Mouse (Mus musculus): ENCODE data around the gene Agap2. TPM values are rescaled to one million over a fixed set of nuclear protein-coding genes. Genes with fewer than 3 reads are reported as not detected.

The Agap2 gene
- polyA plus RNA-seq, 1 experiment from 2014 or later = 0.04 TPM

DNA sequence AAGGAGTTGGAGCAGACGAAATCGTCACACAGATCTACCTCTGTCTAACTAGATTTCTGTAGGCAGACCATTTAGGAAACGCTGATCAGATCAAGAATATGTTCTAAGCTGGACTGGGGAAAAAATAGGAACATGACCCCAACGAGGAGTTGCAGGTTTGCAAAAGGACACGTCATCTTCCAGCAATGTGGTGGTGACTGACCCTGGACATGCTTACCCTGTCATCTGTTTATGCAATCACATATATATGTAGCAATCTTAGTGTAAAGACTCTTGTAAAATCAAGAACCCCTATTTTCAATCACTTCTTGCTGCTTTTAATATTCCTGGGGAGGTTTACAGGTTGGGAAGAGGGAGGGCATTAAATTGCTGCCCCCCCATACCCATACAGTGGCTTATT lies 12.6 kb upstream of the Agap2 start:
- H3K4me1 ChIP-seq (replicated peaks; ENCODE audit: insufficient read depth, low read length) = peaks cover 7% of the 10 kb centered on the region
- no peaks in the 10 kb centered on the region for H3K27me3 ChIP-seq (ENCODE audit: insufficient read depth, low read length)
- H3K4me2 ChIP-seq (ENCODE audit: low read length) = no peak overlapping the region
- no peak overlapping the region for H3K9ac ChIP-seq (ENCODE audit: low read depth, low read length)
- H3K4me3 ChIP-seq (replicated peaks; ENCODE audit: low read depth, low read length) = no peak overlapping the region
- ATAC-seq (replicated peaks; ENCODE audit: low FRiP score, low read depth) = no peak
- no peak for DNase-seq (ENCODE audit: low spot score)
- no peak for TF ChIP-seq CTCF (IDR thresholded peaks at IDR 0.05; ENCODE audit: low read depth)
- H3K36me3 ChIP-seq (ENCODE audit: insufficient read depth, low read length) = peaks cover 27% of the 10 kb centered on the region
- no peaks in the 10 kb centered on the region for H3K9me3 ChIP-seq (replicated peaks; ENCODE audit: low read length)
- H3K27ac ChIP-seq = no peak overlapping the region
- WGBS = 70% methylated on average over 5 of the region's 5 CpGs

DNA sequence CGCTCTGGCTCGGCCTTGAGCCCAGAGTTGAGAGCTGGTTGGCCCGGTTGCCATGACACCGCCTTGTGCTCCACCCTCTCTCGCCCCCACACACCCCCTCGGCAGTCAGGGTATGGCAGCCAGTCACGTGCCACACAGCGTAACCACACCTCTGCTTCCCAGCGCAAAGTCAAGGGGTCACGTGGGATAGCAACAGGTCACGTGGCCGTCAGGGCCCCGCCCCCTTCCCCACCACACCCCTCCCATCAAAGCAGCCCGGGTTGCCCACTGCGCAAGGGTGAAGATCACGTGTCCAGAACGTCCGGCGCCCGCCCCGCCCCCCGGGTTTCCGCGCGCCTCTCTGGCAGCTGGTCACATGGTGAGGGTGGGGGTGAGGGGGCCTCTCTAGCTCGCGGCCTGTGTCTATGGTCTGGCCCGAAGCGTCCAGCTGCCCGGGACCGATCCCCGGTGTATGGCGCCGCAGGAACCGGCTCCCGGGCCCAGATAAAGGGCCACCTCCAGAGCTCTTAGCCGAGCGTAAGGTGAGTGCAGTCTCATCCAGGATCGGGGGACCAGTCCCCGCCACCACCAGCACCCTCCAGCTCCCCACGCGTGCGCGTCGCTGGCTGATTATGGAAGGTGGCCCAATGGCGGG lies 11.7 kb upstream of the Agap2 start, which contains the start of gene Cdk4:
Gene Cdk4 (plus strand): TSS at position 296 of the 634 bp plus-strand sequence.
- 1% methylated on average over 46 of the region's 46 CpGs for WGBS

DNA sequence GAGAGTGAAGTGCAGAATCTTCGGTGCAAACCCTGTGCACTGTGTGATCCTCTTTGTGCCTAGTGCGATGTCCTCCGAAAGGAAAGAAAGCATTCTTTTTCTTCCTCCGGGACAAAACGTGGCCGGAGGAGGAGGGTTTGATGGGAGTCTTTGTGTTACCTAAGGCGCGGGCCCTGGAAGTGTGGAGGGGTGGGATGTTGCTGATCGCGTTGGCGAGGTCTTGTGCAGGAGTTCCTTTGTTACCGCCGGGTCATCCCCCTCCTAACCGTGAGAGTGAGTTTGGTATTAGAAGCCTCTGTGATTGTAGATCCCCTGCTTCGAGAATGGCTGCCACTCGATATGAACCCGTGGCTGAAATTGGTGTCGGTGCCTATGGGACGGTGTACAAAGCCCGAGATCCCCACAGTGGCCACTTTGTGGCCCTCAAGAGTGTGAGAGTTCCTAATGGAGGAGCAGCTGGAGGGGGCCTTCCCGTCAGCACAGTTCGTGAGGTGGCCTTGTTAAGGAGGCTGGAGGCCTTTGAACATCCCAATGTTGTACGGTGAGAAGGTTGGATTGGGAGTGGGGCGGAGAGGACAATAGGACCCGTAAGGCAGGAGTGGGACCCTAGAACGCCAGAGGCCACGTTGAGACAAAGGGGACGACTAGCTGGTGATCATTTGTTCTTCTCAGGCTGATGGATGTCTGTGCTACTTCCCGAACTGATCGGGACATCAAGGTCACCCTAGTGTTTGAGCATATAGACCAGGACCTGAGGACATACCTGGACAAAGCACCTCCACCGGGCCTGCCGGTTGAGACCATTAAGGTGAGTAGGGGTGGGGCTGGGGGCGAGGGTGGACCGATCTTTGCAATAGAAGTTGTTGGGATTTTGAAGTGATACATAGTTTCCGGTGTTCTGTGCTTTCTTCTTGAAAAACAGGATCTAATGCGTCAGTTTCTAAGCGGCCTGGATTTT lies 10.9 kb upstream of the Agap2 start:
- no peaks in the 10 kb centered on the region for H3K9me3 ChIP-seq (replicated peaks; ENCODE audit: low read length)
- 9% methylated on average over 37 of the region's 37 CpGs for WGBS
- H3K9ac ChIP-seq (ENCODE audit: low read depth, low read length) = peak overlapping the region; percentile 92
- H3K27me3 ChIP-seq (ENCODE audit: insufficient read depth, low read length) = no peaks in the 10 kb centered on the region
- no peak for ATAC-seq (replicated peaks; ENCODE audit: low FRiP score, low read depth)
- TF ChIP-seq CTCF (IDR thresholded peaks at IDR 0.05; ENCODE audit: low read depth) = no peak
- DNase-seq (ENCODE audit: low spot score) = no peak
- peak overlapping the region; percentile 88 for H3K4me2 ChIP-seq (ENCODE audit: low read length)
- H3K27ac ChIP-seq = peak overlapping the region; percentile 86
- peak overlapping the region; percentile 82 for H3K4me3 ChIP-seq (replicated peaks; ENCODE audit: low read depth, low read length)
- peaks cover 14% of the 10 kb centered on the region for H3K4me1 ChIP-seq (replicated peaks; ENCODE audit: insufficient read depth, low read length)
- peaks cover 35% of the 10 kb centered on the region for H3K36me3 ChIP-seq (ENCODE audit: insufficient read depth, low read length)

More for the DNA sequence above, 11.7 kb upstream of the Agap2 start, which contains the start of gene Cdk4:
- Histone ChIP-seq H3K4me3 (replicated peaks; ENCODE audit: low read depth, low read length) (peak within 1 kb of the TSS; percentile 82), H3K27ac (peak within 1 kb of the TSS; percentile 86), H3K9ac (ENCODE audit: low read depth, low read length) (peak within 1 kb of the TSS; percentile 92), H3K36me3 (ENCODE audit: insufficient read depth, low read length) (peaks cover 33% of the 10 kb centered on the region), H3K9me3 (replicated peaks; ENCODE audit: low read length) (no peaks in the 10 kb centered on the region), H3K27me3 (ENCODE audit: insufficient read depth, low read length) (no peaks in the 10 kb centered on the region), H3K4me2 (ENCODE audit: low read length) (peak within 1 kb of the TSS; percentile 88), H3K4me1 (replicated peaks; ENCODE audit: insufficient read depth, low read length) (peaks cover 7% of the 10 kb centered on the region)
- peak; percentile 99 for DNase-seq (ENCODE audit: low spot score)
- TF ChIP-seq CTCF (IDR thresholded peaks at IDR 0.05; ENCODE audit: low read depth) = 0 out of 2 replicates have a peak, but pooled peaks have one; percentile 7
- peak; percentile 92 for ATAC-seq (replicated peaks; ENCODE audit: low FRiP score, low read depth)

DNA sequence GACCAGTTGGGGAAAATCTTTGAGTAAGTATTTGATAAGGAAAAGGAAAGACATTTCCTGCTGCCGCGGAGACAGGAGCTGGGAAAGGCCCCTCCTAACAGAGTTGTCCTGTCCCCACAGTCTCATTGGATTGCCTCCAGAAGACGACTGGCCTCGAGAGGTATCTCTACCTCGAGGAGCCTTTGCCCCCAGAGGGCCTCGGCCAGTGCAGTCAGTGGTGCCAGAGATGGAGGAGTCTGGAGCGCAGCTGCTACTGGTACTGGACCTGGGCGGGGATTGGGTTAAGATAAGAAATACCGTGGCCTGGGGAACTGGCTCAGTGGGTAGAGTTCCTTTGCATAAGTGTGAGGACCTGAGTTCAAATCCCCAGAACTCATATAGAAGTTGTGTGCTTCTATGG lies 9.1 kb upstream of the Agap2 start:
- no peak for ATAC-seq (replicated peaks; ENCODE audit: low FRiP score, low read depth)
- Histone ChIP-seq H3K9ac (ENCODE audit: low read depth, low read length) (no peak overlapping the region), H3K27me3 (ENCODE audit: insufficient read depth, low read length) (no peaks in the 10 kb centered on the region), H3K36me3 (ENCODE audit: insufficient read depth, low read length) (peaks cover 35% of the 10 kb centered on the region), H3K27ac (no peak overlapping the region), H3K4me1 (replicated peaks; ENCODE audit: insufficient read depth, low read length) (peaks cover 19% of the 10 kb centered on the region), H3K4me3 (replicated peaks; ENCODE audit: low read depth, low read length) (no peak overlapping the region), H3K4me2 (ENCODE audit: low read length) (no peak overlapping the region), H3K9me3 (replicated peaks; ENCODE audit: low read length) (no peaks in the 10 kb centered on the region)
- no peak for DNase-seq (ENCODE audit: low spot score)
- TF ChIP-seq CTCF (IDR thresholded peaks at IDR 0.05; ENCODE audit: low read depth) = no peak
- 84% methylated on average over 9 of the region's 9 CpGs for WGBS

DNA sequence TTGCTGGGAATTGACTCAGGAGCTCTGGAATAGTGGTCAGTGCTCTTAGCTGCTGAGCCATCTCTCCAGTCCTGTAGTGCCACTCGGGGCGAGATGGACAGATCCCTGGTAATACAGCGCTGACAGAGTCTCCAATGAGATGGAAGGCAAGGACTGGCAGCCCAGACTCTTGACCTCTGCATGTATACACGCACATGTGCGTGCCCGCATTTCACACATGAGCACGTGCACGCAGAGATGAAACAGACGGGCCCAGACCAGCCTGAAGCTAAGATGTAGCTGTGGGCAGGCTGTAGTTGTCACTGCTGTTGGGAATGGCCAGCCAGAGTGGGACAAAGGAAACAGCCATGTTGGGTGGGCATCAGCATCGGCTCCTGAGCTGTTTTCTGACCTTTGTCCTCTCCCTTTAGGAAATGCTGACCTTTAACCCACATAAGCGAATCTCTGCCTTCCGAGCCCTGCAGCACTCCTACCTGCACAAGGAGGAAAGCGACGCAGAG lies 8.5 kb upstream of the Agap2 start:
- DNase-seq (ENCODE audit: low spot score) (no peak), ATAC-seq (replicated peaks; ENCODE audit: low FRiP score, low read depth) (no peak)
- no peak overlapping the region for H3K27ac ChIP-seq
- H3K4me2 ChIP-seq (ENCODE audit: low read length) = no peak overlapping the region
- no peak overlapping the region for H3K9ac ChIP-seq (ENCODE audit: low read depth, low read length)
- TF ChIP-seq CTCF (IDR thresholded peaks at IDR 0.05; ENCODE audit: low read depth) = no peak
- no peaks in the 10 kb centered on the region for H3K9me3 ChIP-seq (replicated peaks; ENCODE audit: low read length)
- peaks cover 35% of the 10 kb centered on the region for H3K36me3 ChIP-seq (ENCODE audit: insufficient read depth, low read length)
- H3K4me3 ChIP-seq (replicated peaks; ENCODE audit: low read depth, low read length) = no peak overlapping the region
- H3K4me1 ChIP-seq (replicated peaks; ENCODE audit: insufficient read depth, low read length) = peaks cover 23% of the 10 kb centered on the region
- WGBS = 91% methylated on average over 14 of the region's 14 CpGs
- H3K27me3 ChIP-seq (ENCODE audit: insufficient read depth, low read length) = no peaks in the 10 kb centered on the region

DNA sequence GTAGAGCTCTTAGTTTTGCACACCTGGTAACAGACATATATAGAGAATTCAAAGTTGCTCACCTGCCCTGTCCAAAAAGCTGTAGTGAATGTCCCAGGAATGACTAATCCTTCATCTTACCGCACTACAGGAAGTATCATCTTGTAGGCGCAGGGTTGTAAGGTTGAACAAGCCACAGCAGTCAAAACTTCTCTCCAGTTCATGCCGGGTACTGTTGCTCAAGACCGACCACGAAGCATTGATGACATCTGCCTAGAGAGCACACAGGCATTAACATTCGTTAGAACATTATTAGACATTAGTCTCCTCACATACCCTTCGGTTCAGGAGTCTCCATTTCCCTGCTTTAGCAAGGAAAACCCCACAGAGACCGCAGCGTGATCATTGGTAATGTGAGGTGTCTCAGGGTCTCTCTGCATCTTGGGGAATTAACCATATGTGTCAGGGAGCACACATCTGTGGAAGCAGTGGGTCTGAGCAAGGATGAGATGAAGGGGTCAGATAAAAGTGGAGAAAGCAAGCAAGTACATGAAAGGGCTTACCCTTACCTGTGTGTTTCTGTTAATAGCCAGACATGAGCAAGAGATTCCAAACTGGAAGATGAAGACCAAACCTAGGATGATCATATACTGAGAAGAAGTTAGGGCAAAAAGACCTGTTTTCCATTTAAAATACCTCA lies 6.6 kb upstream of the Agap2 start:
- no peak for TF ChIP-seq CTCF (IDR thresholded peaks at IDR 0.05; ENCODE audit: low read depth)
- H3K4me3 ChIP-seq (replicated peaks; ENCODE audit: low read depth, low read length) = no peak overlapping the region
- peak overlapping the region; percentile 73; the same call in 1 of the 2 replicates for H3K4me2 ChIP-seq (ENCODE audit: low read length)
- 70% methylated on average over 9 of the region's 9 CpGs for WGBS
- H3K27ac ChIP-seq = no peak overlapping the region
- H3K27me3 ChIP-seq (ENCODE audit: insufficient read depth, low read length) = no peaks in the 10 kb centered on the region
- peaks cover 23% of the 10 kb centered on the region for H3K4me1 ChIP-seq (replicated peaks; ENCODE audit: insufficient read depth, low read length)
- peaks cover 35% of the 10 kb centered on the region for H3K36me3 ChIP-seq (ENCODE audit: insufficient read depth, low read length)
- DNase-seq (ENCODE audit: low spot score) (no peak), ATAC-seq (replicated peaks; ENCODE audit: low FRiP score, low read depth) (no peak)
- no peak overlapping the region for H3K9ac ChIP-seq (ENCODE audit: low read depth, low read length)
- no peaks in the 10 kb centered on the region for H3K9me3 ChIP-seq (replicated peaks; ENCODE audit: low read length)
